12 mouse cellular contexts compared by ENCODE assay signal in the genomic region with DNA sequence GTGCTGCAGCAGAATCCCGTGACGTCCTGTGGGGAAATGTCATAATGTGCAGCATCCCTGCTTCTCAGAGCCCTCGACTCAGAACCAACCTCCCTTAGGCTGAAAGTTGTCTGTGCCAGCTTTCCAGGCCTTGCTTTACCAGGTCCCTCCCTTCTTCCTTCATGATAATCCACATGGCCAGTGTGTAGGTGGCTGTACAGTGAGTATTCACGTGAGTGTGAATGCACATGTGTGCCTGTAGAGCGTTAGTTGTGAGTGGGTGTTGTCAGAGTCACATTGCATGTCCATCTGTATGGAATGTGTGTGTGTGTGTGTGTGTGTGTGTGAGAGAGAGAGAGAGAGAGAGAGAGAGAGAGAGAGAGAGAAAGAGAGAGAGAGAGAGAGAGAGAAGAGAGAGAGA. TPM values are rescaled to one million over a fixed set of nuclear protein-coding genes. Genes with fewer than 3 reads are reported as not detected.
DNase-seq lines count a peak whose midpoint lies in the region; TF ChIP-seq lines count a peak whose summit lies in the region.
"Had no signal": no experiment of that assay in that cellular context is flagged by ENCODE, and none has a peak within 500 bp of the region (broad histone marks: within the 10 kb centered on the region; RNA-seq: fewer than 3 reads in every experiment).

No protein-coding gene starts in this region.

- intact Hi-C loops in left cerebral cortex, adult 2 months (cut with DNase I), result loop anchor here (5.0 kb wide), 2 partner anchors 176 to 231 kb away; no protein-coding TSS in a partner anchor

- no peak overlapping the region for H3K4me3 ChIP-seq in left cerebral cortex, adult 2 months
- H3K4me3 ChIP-seq: embryonic facial prominence, embryonic 10.5 days; embryonic facial prominence, embryonic 12.5 days; forebrain, embryonic 13.5 days; forebrain, embryonic 15.5 days had no signal

- TF ChIP-seq POLR2A in brain, embryonic 14.5 days (IDR thresholded peaks at IDR 0.05; ENCODE audit: borderline replicate concordance, extremely low read depth, insufficient read depth, insufficient read length, poor library complexity, severe bottlenecking), result no peak

- peak overlapping the region; percentile 63 for H3K27ac ChIP-seq in left cerebral cortex, adult 2 months
- H3K27ac ChIP-seq: embryonic facial prominence, embryonic 10.5 days; embryonic facial prominence, embryonic 12.5 days; forebrain, embryonic 13.5 days; forebrain, embryonic 15.5 days had no signal

- no peak for DNase-seq in left cerebral cortex, adult 2 months (ENCODE audit: extremely low spot score in 1 of 2, low spot score in 2 of 2)
- no peak for DNase-seq in left cerebral cortex, adult 11 months (ENCODE audit: low spot score)
- peak; percentile 60 for DNase-seq in brain, adult 2 months (ENCODE audit: low read depth, low spot score)
- DNase-seq in brain, embryonic 14.5 days (ENCODE audit: low read depth), result peak; percentile 7
- DNase-seq in thymus, postnatal 25 days, result no peak
- DNase-seq: adrenal gland, adult 8-10 months had no signal

- no peak for TF ChIP-seq CTCF in left cerebral cortex, adult 2 months (IDR thresholded peaks at IDR 0.05)
- no peak for TF ChIP-seq CTCF in brain, embryonic 14.5 days (IDR thresholded peaks at IDR 0.05; ENCODE audit: borderline replicate concordance, extremely low read depth, insufficient read depth, insufficient read length)

RNA-seq across cellular contexts. Expression of gene Kndc1, which starts 16.4 kb away (rescaled TPM):
- total RNA-seq in left cerebral cortex, adult 2 months (2021), result 10 to 100 TPM; 77.7 to 80.4 TPM
- 17.0 and 33.3 TPM in 2 replicates for polyA plus RNA-seq in brain, embryonic 14.5 days (2012; rRNA removed)
- total RNA-seq: MEL had no signal
- polyA plus RNA-seq: C2C12 had no signal

RNA-seq across cellular contexts. Expression of gene Adgra1, which starts 44.1 kb away (rescaled TPM):
- total RNA-seq in left cerebral cortex, adult 2 months (2021), result 10 to 100 TPM; 59.2 to 61.7 TPM
- polyA plus RNA-seq in brain, embryonic 14.5 days (2012; rRNA removed), result 6.7 and 13.4 TPM in 2 replicates
- total RNA-seq: MEL had no signal

Comparison
In these comparisons a context has a peak if more than half of its experiments do, and no peak if none do; other contexts are left out.
1. DNase-seq: peak in brain, adult 2 months (single experiment) and brain, embryonic 14.5 days (single experiment); none in left cerebral cortex, adult 2 months (0 of 2), left cerebral cortex, adult 11 months (single experiment) and thymus, postnatal 25 days (single experiment).